Mouse (Mus musculus) bone marrow macrophage, adult 2 months (primary cell): ENCODE results near the gene Abhd17a. TPM values are rescaled to one million over a fixed set of nuclear protein-coding genes. Genes with fewer than 3 reads are reported as not detected.
A peak's percentile ranks its signal among the peaks of the same experiment; 100 is the strongest.

Source experiments
- H3K27ac ChIP-seq: 2 replicates; pipeline ENCODE4 v1.5.1; 2012; ENCODE audit warnings: low read depth, low read length; ENCODE audit not compliant: insufficient read depth
- H3K4me1 ChIP-seq: 2 replicates; pipeline ENCODE4 v1.6.1; 2012; ENCODE audit warnings: low read length; ENCODE audit not compliant: control insufficient read depth, insufficient read depth
- H3K4me3 ChIP-seq: 2 replicates; pipeline ENCODE4 v1.5.1; 2012; ENCODE audit warnings: mild to moderate bottlenecking, low read length, moderate library complexity; ENCODE audit not compliant: insufficient read depth
- CTCF ChIP-seq: IDR thresholded peaks from 2 replicates; pipeline ENCODE4 v1.5.1; 2012; ENCODE audit warnings: low read depth, mild to moderate bottlenecking, low read length, moderate library complexity
- POLR2A ChIP-seq: IDR thresholded peaks from 2 replicates; pipeline ENCODE4 v1.6.1; 2012; ENCODE audit warnings: mild to moderate bottlenecking, low read depth, low read length, borderline replicate concordance
- polyA plus RNA-seq: library from polyadenylated mRNA; stranded (reverse); fragments of >200 nt; gene quantifications from 2 replicates; pipeline ENCODE4 v1.2.4, GENCODE M21; 2012; ENCODE audit not compliant: missing spikeins, insufficient read depth, insufficient read length

The Abhd17a gene
- polyA plus RNA-seq, 1 experiment, result 63.2 TPM

- Histone ChIP-seq H3K27ac (peak overlapping the region; percentile 4), H3K4me3 (peak overlapping the region; percentile 61), H3K4me1 (peaks cover 23% of the 10 kb centered on the region)
- no peak for TF ChIP-seq POLR2A
- TF ChIP-seq CTCF, result no peak
Observed at GRCm38 (mm10) chr10:80569664-80570066, 20.5 kb downstream of the Abhd17a start.

- Histone ChIP-seq H3K4me3 (no peak overlapping the region), H3K4me1 (peaks cover 23% of the 10 kb centered on the region), H3K27ac (no peak overlapping the region)
- no peak for TF ChIP-seq POLR2A
- no peak for TF ChIP-seq CTCF
Observed at GRCm38 (mm10) chr10:80568876-80569275, 21.3 kb downstream of the Abhd17a start.

- no peak overlapping the region for H3K27ac ChIP-seq
- H3K4me3 ChIP-seq, result no peak overlapping the region
- TF ChIP-seq POLR2A (no peak), CTCF (peak; percentile 85)
- H3K4me1 ChIP-seq, result peaks cover 24% of the 10 kb centered on the region
Observed at GRCm38 (mm10) chr10:80566375-80567092, 23.6 kb downstream of the Abhd17a start.

GRCm38 (mm10) chr10:80561116-80561944, 28.8 kb downstream of the Abhd17a start, which contains the start of gene Rexo1:
Rexo1 (minus strand) TSS chr10:80561560.
- TF ChIP-seq CTCF (peak; percentile 79), POLR2A (peak; percentile 28; the same call in 1 of the 2 replicates)
- Histone ChIP-seq H3K4me1 (peaks cover 28% of the 10 kb centered on the region), H3K27ac (peak within 1 kb of the TSS; percentile 86), H3K4me3 (peak within 1 kb of the TSS; percentile 100)

- Histone ChIP-seq H3K27ac (peak overlapping the region; percentile 46), H3K4me1 (peaks cover 28% of the 10 kb centered on the region), H3K4me3 (peak overlapping the region; percentile 100)
- TF ChIP-seq POLR2A, result no peak
- no peak for TF ChIP-seq CTCF
Observed at GRCm38 (mm10) chr10:80560621-80561020, 29.5 kb downstream of the Abhd17a start.

DNA sequence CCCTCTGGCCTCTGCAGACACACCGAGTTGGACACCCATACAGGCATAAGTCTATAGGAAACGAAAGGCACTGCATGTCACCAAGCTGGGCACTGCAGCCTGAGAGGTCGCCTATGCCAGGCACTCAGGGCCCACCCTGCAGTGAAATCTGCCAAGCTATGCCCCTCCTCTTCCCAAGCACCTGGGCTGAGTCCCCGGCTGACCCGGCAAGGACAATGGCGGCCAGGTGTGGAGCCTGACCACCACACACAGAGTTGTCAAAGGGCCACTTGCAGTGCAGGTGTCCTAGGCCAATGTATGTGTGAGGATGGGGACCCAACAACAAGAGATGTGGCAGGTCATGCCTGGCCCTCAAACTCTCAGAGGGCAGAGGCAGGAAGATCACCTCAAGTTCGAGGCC, 30.7 kb downstream of the Abhd17a start:
- Histone ChIP-seq H3K27ac (no peak overlapping the region), H3K4me3 (peak overlapping the region; percentile 11; the same call in 1 of the 2 replicates), H3K4me1 (peaks cover 28% of the 10 kb centered on the region)
- no peak for TF ChIP-seq POLR2A
- TF ChIP-seq CTCF, result no peak

- Histone ChIP-seq H3K4me3 (no peak overlapping the region), H3K4me1 (peaks cover 27% of the 10 kb centered on the region), H3K27ac (no peak overlapping the region)
- TF ChIP-seq POLR2A (no peak), CTCF (peak; percentile 80)
Observed at GRCm38 (mm10) chr10:80557346-80557965, 32.7 kb downstream of the Abhd17a start.

GRCm38 (mm10) chr10:80553997-80554396, 36.1 kb downstream of the Abhd17a start:
- Histone ChIP-seq H3K4me1 (peaks cover 15% of the 10 kb centered on the region), H3K27ac (no peak overlapping the region), H3K4me3 (no peak overlapping the region)
- no peak for TF ChIP-seq CTCF
- no peak for TF ChIP-seq POLR2A

DNA sequence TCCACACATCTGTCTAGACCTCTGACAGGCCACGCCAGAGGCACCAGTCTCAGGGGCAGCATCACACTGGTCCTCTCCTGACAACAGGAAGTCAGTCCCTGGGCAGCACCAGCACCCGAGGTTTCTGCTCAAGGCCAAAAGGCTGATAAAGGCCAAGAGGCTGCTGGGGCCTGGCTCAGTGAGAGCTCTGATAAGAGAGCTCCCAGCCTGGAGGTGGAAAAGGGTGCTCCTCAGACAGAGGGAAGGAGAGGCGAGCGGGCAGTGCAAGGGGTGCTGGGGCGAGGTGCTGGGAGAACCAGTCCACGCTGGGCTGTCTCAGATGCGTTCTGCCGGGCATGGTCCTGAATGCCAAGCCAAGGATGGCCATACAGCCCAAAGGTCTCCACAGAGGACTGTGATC, 36.6 kb downstream of the Abhd17a start:
- TF ChIP-seq CTCF (no peak), POLR2A (no peak)
- H3K4me3 ChIP-seq, result no peak overlapping the region
- H3K27ac ChIP-seq, result no peak overlapping the region
- peaks cover 11% of the 10 kb centered on the region for H3K4me1 ChIP-seq
